Mouse (Mus musculus) MEL (cell line): ENCODE measurements at regions not wholly inside any gene's neighbourhood (a gene's known extent, or its start where the extent isn't known, plus 50 kb on each side); places are given as distances from the start of the nearest gene placed in this dataset.

Experiments used
- CTCF ChIP-seq, 3 experiments: IDR thresholded peaks in 2 of 3; conservative IDR thresholded peaks in 1 of 3; 2 replicates each; pipeline ENCODE4 v1.5.1; 2011 to 2012; ENCODE audit warnings: low read length in 3 of 3, low read depth in 2 of 3, mild to moderate bottlenecking in 2 of 3, improper control_type of control experiment in 1 of 3, inconsistent platforms in 1 of 3, mixed read lengths in 1 of 3, moderate library complexity in 1 of 3; ENCODE audit not compliant: control insufficient read depth in 1 of 3, insufficient read depth in 1 of 3, poor library complexity in 1 of 3, severe bottlenecking in 1 of 3
- GATA1 ChIP-seq: IDR thresholded peaks from 2 replicates; pipeline ENCODE4 v1.6.1; 2011; ENCODE audit warnings: low read depth, low read length, improper control_type of control experiment
- HCFC1 ChIP-seq: IDR thresholded peaks from 2 replicates; pipeline ENCODE4 v1.6.1; 2012; ENCODE audit warnings: low read depth, mild to moderate bottlenecking, inconsistent platforms, low read length, improper control_type of control experiment, moderate library complexity
- POLR2A ChIP-seq, 2 experiments: IDR thresholded peaks; 2 replicates each; pipeline ENCODE4 v1.6.1; 2011 to 2012; ENCODE audit warnings: low read length in 2 of 2, mild to moderate bottlenecking in 2 of 2, control low read depth in 1 of 2, improper control_type of control experiment in 1 of 2, low read depth in 1 of 2, moderate library complexity in 1 of 2; ENCODE audit not compliant: control insufficient read depth in 1 of 2, insufficient read depth in 1 of 2, poor library complexity in 1 of 2
- TCF12 ChIP-seq: IDR thresholded peaks from 2 replicates; pipeline ENCODE4 v1.6.1; 2014; ENCODE audit warnings: low read depth, mild to moderate bottlenecking, inconsistent platforms, low read length, improper control_type of control experiment, moderate library complexity
- USF2 ChIP-seq, 2 experiments: IDR thresholded peaks; 2 replicates each; pipeline ENCODE4 v1.6.1; 2011 to 2012; ENCODE audit warnings: improper control_type of control experiment in 2 of 2, low read length in 2 of 2, borderline replicate concordance in 1 of 2, inconsistent platforms in 1 of 2, low read depth in 1 of 2, mild to moderate bottlenecking in 1 of 2; ENCODE audit not compliant: insufficient read depth in 1 of 2
- ZNF384 ChIP-seq: IDR thresholded peaks from 2 replicates; pipeline ENCODE4 v1.6.1; 2012; ENCODE audit warnings: low read depth, mild to moderate bottlenecking, inconsistent platforms, low read length, improper control_type of control experiment

DNA sequence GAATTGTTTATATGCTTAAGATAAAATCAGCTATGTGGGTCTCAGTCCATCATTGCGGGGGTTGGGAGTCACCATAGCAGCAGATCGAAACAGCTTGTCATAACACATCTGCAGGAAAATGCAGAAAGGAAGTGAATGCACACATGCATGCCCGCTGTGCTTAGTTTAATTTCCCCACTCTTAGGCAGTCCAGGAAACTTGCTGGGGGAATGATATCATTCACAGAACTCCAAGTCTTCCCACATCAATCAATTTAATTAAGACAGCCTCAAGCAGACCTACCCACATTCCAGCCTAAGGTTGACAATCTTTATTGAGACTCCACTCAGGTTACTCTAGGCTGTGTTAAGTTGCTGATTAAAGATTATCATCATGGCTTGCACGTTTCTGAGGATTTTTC lies 700.2 kb downstream of the Iqcm start:
- no peak for TF ChIP-seq USF2 (IDR thresholded peaks at IDR 0.05; ENCODE audit: borderline replicate concordance in 1 of 2, insufficient read depth in 1 of 2, low read depth in 1 of 2, low read length in 2 of 2)
- no peak for TF ChIP-seq HCFC1
- TF ChIP-seq ZNF384: no peak
- no peak for TF ChIP-seq GATA1
- no peak for TF ChIP-seq CTCF (IDR thresholded peaks at IDR 0.05 in 2 of 3, conservative IDR thresholded peaks at IDR 0.05 in 1 of 3; ENCODE audit: control insufficient read depth in 1 of 3, insufficient read depth in 1 of 3, low read depth in 2 of 3, low read length in 3 of 3, poor library complexity in 1 of 3, severe bottlenecking in 1 of 3)
- TF ChIP-seq POLR2A (IDR thresholded peaks at IDR 0.05; ENCODE audit: control insufficient read depth in 1 of 2, insufficient read depth in 1 of 2, low read depth in 1 of 2, low read length in 2 of 2, poor library complexity in 1 of 2): no peak
- TF ChIP-seq TCF12: no peak
